Comparison of ENCODE assay signal across 9 mouse cellular contexts in the genomic region with DNA sequence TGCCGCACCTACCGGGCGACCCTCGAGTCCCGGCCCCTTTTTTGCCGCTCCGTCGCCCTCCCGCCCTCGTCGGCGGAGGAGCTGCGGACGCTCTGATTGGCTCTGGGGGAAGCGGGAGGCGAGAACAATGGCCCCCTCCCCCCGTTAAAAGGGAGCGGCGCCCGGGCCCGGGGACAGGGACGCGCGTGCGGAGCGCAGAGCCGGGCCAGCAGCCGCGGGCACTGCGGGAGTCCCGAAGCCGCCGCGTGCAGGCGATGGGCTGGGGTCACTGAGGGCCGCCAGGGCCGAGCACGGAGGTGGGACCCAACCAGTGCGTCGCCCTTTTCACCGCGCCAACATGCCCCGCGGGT. TPM values are rescaled to one million over a fixed set of nuclear protein-coding genes. Genes with fewer than 3 reads are reported as not detected.
DNase-seq lines count a peak whose midpoint lies in the region; ATAC-seq lines count a peak whose summit lies in the region.
"Had no signal": no experiment of that assay in that cellular context is flagged by ENCODE, and none has a peak within 500 bp of the region (broad histone marks: within the 10 kb centered on the region; RNA-seq: fewer than 3 reads in every experiment).

No protein-coding gene starts in this region.

- no peaks in the 10 kb centered on the region for H3K9me3 ChIP-seq in heart, embryonic 16.5 days (replicated peaks; ENCODE audit: control insufficient read depth, low read length)
- no peaks in the 10 kb centered on the region for H3K9me3 ChIP-seq in limb, embryonic 10.5 days (replicated peaks)

- peak; percentile 16 for DNase-seq in gastrocnemius, postnatal 10 days
- no peak for DNase-seq in gastrocnemius, postnatal 25 days
- peak; percentile 12 for DNase-seq in thymus, postnatal 14 days
- DNase-seq in thymus, postnatal 10 days (ENCODE audit: low spot score in 2 of 2), result no peak
- peak; percentile 75 for DNase-seq in limb, embryonic 10.5 days (ENCODE audit: low spot score)
- peak; percentile 96 for DNase-seq in retina, postnatal 1 day
- DNase-seq in gastrocnemius, postnatal 36 days, result no peak

- under 1% methylated on average over 42 of the region's 44 CpGs for WGBS in heart, embryonic 16.5 days
- under 1% methylated on average over 44 of the region's 44 CpGs for WGBS in limb, embryonic 10.5 days

- peaks cover 27% of the 10 kb centered on the region for H3K4me1 ChIP-seq in heart, embryonic 16.5 days (ENCODE audit: control insufficient read depth, insufficient read depth, low read length)
- peaks cover 55% of the 10 kb centered on the region for H3K4me1 ChIP-seq in limb, embryonic 10.5 days

- H3K4me3 ChIP-seq in heart, embryonic 16.5 days (ENCODE audit: low read length), result peak overlapping the region; percentile 55
- H3K4me3 ChIP-seq in limb, embryonic 10.5 days, result peak overlapping the region; percentile 64

- no peaks in the 10 kb centered on the region for H3K36me3 ChIP-seq in heart, embryonic 16.5 days (ENCODE audit: control insufficient read depth, insufficient read depth)
- no peaks in the 10 kb centered on the region for H3K36me3 ChIP-seq in limb, embryonic 10.5 days

- H3K9ac ChIP-seq in heart, embryonic 16.5 days (ENCODE audit: low read length), result no peak overlapping the region

- H3K27ac ChIP-seq in heart, embryonic 16.5 days (ENCODE audit: low read length), result no peak overlapping the region
- peak overlapping the region; percentile 81 for H3K27ac ChIP-seq in limb, embryonic 10.5 days

- peak overlapping the region; percentile 81 for H3K4me2 ChIP-seq in heart, embryonic 16.5 days (ENCODE audit: low read depth, low read length)

- 0 out of 2 replicates have a peak, but pooled peaks have one; percentile 15 for ATAC-seq in heart, embryonic 16.5 days (replicated peaks; ENCODE audit: extremely low read depth, insufficient read depth, low FRiP score)

- peaks cover 87% of the 10 kb centered on the region for H3K27me3 ChIP-seq in heart, embryonic 16.5 days (ENCODE audit: control insufficient read depth, insufficient read depth, low read length)
- H3K27me3 ChIP-seq in limb, embryonic 10.5 days (ENCODE audit: low read depth, poor library complexity, severe bottlenecking), result peaks cover 100% of the 10 kb centered on the region

- intact Hi-C loops in gastrocnemius, postnatal 36 days (cut with DNase I), result no loop called here

RNA-seq across cellular contexts. Expression of a gene that starts 0.2 kb away (rescaled TPM):
- total RNA-seq in gastrocnemius, postnatal 10 days (2021), result not detected
- not detected for total RNA-seq in gastrocnemius, postnatal 25 days (2021)
- polyA plus RNA-seq in heart, embryonic 16.5 days (2015; fragmentation: Nextera tagmentation; extraction: Ambion mirVana), result 0.24 TPM in 1 of 2 replicates, not detected in the other
- polyA plus RNA-seq in limb, embryonic 10.5 days (2016; fragmentation: Nextera tagmentation; extraction: Ambion mirVana), result 0.06 TPM in 1 of 2 replicates, not detected in the other
- not detected for total RNA-seq in gastrocnemius, postnatal 36 days (2021)
- total RNA-seq: hematopoietic stem cell, adult 5-6 weeks had no signal

Comparison
In these comparisons a context has a peak if more than half of its experiments do, and no peak if none do; other contexts are left out.
1. DNase-seq: peak in gastrocnemius, postnatal 10 days (single experiment), thymus, postnatal 14 days (single experiment), limb, embryonic 10.5 days (single experiment) and retina, postnatal 1 day (single experiment); none in gastrocnemius, postnatal 25 days (single experiment), thymus, postnatal 10 days (0 of 2) and gastrocnemius, postnatal 36 days (0 of 2).